Mouse (Mus musculus) G1E (cell line): ENCODE results near the gene Dctpp1. TPM values are rescaled to one million over a fixed set of nuclear protein-coding genes. Genes with fewer than 3 reads are reported as not detected.

Experiments used
- ATAC-seq: 2 replicates; pipeline ENCODE4 v1.8.0; 2016; ENCODE audit warnings: mild to moderate bottlenecking; ENCODE audit not compliant: insufficient number of reproducible peaks, poor library complexity, low FRiP score, severe bottlenecking; ENCODE audit errors: extremely low read depth
- DNase-seq: peaks from one replicate; pipeline ENCODE4 v3.0.0; 2012; ENCODE audit warnings: low spot score
- H3K27me3 ChIP-seq: 2 replicates; pipeline ENCODE4 v1.6.1; 2012; ENCODE audit warnings: mild to moderate bottlenecking, low read length, inconsistent platforms; ENCODE audit not compliant: insufficient read depth
- H3K36me3 ChIP-seq: replicated peaks from 2 replicates; pipeline ENCODE3; 2012; ENCODE audit warnings: mild to moderate bottlenecking, inconsistent platforms
- H3K4me1 ChIP-seq: 2 replicates; pipeline ENCODE4 v1.6.1; 2012; ENCODE audit warnings: low read depth, low read length, inconsistent platforms, mixed read lengths; ENCODE audit not compliant: insufficient read depth
- H3K4me3 ChIP-seq: 2 replicates; pipeline ENCODE4 v1.5.1; 2012; ENCODE audit warnings: low read depth, mild to moderate bottlenecking, inconsistent platforms, low read length, moderate library complexity, mixed read lengths
- H3K9me3 ChIP-seq: replicated peaks from 2 replicates; pipeline ENCODE4 v1.6.1; 2012; ENCODE audit warnings: inconsistent platforms
- CTCF ChIP-seq: IDR thresholded peaks from 2 replicates; pipeline ENCODE4 v1.5.1; 2012; ENCODE audit warnings: low read depth, low read length, inconsistent platforms, mixed read lengths
- GATA1 ChIP-seq: IDR thresholded peaks from 2 replicates; pipeline ENCODE4 v1.6.1; 2012; ENCODE audit warnings: borderline replicate concordance, low read length, inconsistent platforms, mixed read lengths
- GATA2 ChIP-seq: IDR thresholded peaks from 2 replicates; pipeline ENCODE4 v1.6.1; 2012; ENCODE audit warnings: low read depth, low read length, inconsistent platforms, borderline replicate concordance
- POLR2AphosphoS5 ChIP-seq: IDR thresholded peaks from 2 replicates; pipeline ENCODE4 v1.6.1; 2012; ENCODE audit warnings: low read depth, low read length, inconsistent platforms; ENCODE audit not compliant: insufficient replicate concordance
- TAL1 ChIP-seq: conservative IDR thresholded peaks from 2 replicates; pipeline ENCODE4 v1.6.1; 2012; ENCODE audit warnings: low read depth, low read length, inconsistent platforms, mixed read lengths
- polyA plus RNA-seq: library from polyadenylated mRNA; stranded (reverse); fragments of >175 nt; gene quantifications from 2 replicates; pipeline ENCODE4 v1.2.3, GENCODE M21; 2012
- total RNA-seq, 2 experiments: library from RNA; stranded (forward) in 1 of 2; stranded (reverse) in 1 of 2; fragments of 200-1000 nt in 1 of 2; fragments of >200 nt in 1 of 2; fragmentation: Nextera tagmentation in 1 of 2; gene quantifications; 2 replicates each; pipeline ENCODE4 v1.2.3; 2014 to 2017

Gene Dctpp1
- total and polyA plus RNA-seq, 3 experiments, result 56.4 to 138 (median 67.0) TPM

GRCm38 (mm10) chr7:127232622-127233367 is 27.7 kb downstream of the Dctpp1 start, which contains the start of the genes Zfp553 and Sept1:
Zfp553 (plus strand) TSS chr7:127233061.
Sept1 (minus strand) TSS chr7:127233130.
- Histone ChIP-seq H3K27me3 (no peaks in the 10 kb centered on the region), H3K9me3 (no peaks in the 10 kb centered on the region), H3K4me1 (peaks cover 63% of the 10 kb centered on the region), H3K36me3 (peaks cover 60% of the 10 kb centered on the region), H3K4me3 (peak within 1 kb of the TSS; percentile 96)
- TF ChIP-seq GATA2 (no peak), TAL1 (no peak), POLR2AphosphoS5 (no peak), GATA1 (no peak), CTCF (no peak)
- DNase-seq (peak; percentile 85), ATAC-seq (peak; percentile 67)

GRCm38 (mm10) chr7:127231826-127232621 is 28.5 kb downstream of the Dctpp1 start:
- Histone ChIP-seq H3K27me3 (no peaks in the 10 kb centered on the region), H3K4me1 (peaks cover 68% of the 10 kb centered on the region), H3K9me3 (no peaks in the 10 kb centered on the region), H3K4me3 (peak overlapping the region; percentile 96), H3K36me3 (peaks cover 52% of the 10 kb centered on the region)
- ATAC-seq (no peak), DNase-seq (no peak)
- no peak for TF ChIP-seq POLR2AphosphoS5
- TF ChIP-seq TAL1, result no peak
- TF ChIP-seq GATA1, result no peak
- no peak for TF ChIP-seq CTCF
- no peak for TF ChIP-seq GATA2

GRCm38 (mm10) chr7:127231376-127231775 is 29.1 kb downstream of the Dctpp1 start:
- TF ChIP-seq GATA2 (no peak), GATA1 (no peak), CTCF (no peak), POLR2AphosphoS5 (no peak), TAL1 (no peak)
- ATAC-seq, result no peak
- no peak for DNase-seq
- Histone ChIP-seq H3K4me1 (peaks cover 62% of the 10 kb centered on the region), H3K4me3 (peak overlapping the region; percentile 96; the same call in 1 of the 2 replicates), H3K27me3 (no peaks in the 10 kb centered on the region), H3K36me3 (peaks cover 46% of the 10 kb centered on the region), H3K9me3 (no peaks in the 10 kb centered on the region)

- no peak overlapping the region for H3K4me3 ChIP-seq
- H3K9me3 ChIP-seq, result no peaks in the 10 kb centered on the region
- no peaks in the 10 kb centered on the region for H3K27me3 ChIP-seq
- no peak for DNase-seq
- peaks cover 27% of the 10 kb centered on the region for H3K36me3 ChIP-seq
- ATAC-seq, result no peak
- peaks cover 71% of the 10 kb centered on the region for H3K4me1 ChIP-seq
- TF ChIP-seq GATA2 (no peak), CTCF (peak; percentile 85)
Observed at GRCm38 (mm10) chr7:127228615-127229303, 31.8 kb downstream of the Dctpp1 start.

GRCm38 (mm10) chr7:127225147-127225995 is 35.1 kb downstream of the Dctpp1 start:
- DNase-seq, result no peak
- no peaks in the 10 kb centered on the region for H3K27me3 ChIP-seq
- no peak; the same call in 1 of the 2 replicates for ATAC-seq
- H3K4me1 ChIP-seq, result peaks cover 54% of the 10 kb centered on the region
- TF ChIP-seq GATA1 (no peak), GATA2 (no peak), CTCF (no peak), TAL1 (peak; percentile 61)
- no peaks in the 10 kb centered on the region for H3K9me3 ChIP-seq
- H3K36me3 ChIP-seq, result peaks cover 16% of the 10 kb centered on the region
- no peak overlapping the region; the same call in 1 of the 2 replicates for H3K4me3 ChIP-seq
